Mouse (Mus musculus) brain, adult 2 months (tissue): ENCODE results near the gene Cryga.
A peak's percentile ranks its signal among the peaks of the same experiment; 100 is the strongest.

ENCODE experiments used
- DNase-seq: peaks from one replicate; pipeline ENCODE4 v3.0.0; 2011; ENCODE audit warnings: low read depth, low spot score

The Cryga gene

GRCm38 (mm10) chr1:65103273-65103672 is at the start of gene Cryga:
Cryga (minus strand) TSS chr1:65103373.
- DNase-seq = no peak

DNA sequence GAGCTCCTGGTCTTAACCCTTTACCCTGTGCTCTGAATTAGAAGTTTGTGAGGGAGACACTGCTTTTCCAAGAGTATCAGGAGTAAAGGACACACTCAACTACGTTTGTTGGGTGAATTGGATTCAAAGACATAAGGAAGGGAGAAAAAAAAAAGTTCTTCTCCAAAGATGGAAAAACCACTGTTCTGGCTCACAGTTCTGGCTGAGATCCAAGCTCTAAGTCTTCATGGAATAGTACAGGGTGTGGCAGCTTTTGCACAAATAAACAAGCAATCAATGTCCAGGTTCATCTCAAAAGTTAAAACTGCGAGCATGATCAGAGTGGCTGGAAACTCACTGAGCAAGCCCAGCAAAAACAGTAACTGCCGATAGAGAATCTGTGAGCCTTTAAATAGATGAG is 44.8 kb upstream of the Cryga start:
- DNase-seq = no peak

DNA sequence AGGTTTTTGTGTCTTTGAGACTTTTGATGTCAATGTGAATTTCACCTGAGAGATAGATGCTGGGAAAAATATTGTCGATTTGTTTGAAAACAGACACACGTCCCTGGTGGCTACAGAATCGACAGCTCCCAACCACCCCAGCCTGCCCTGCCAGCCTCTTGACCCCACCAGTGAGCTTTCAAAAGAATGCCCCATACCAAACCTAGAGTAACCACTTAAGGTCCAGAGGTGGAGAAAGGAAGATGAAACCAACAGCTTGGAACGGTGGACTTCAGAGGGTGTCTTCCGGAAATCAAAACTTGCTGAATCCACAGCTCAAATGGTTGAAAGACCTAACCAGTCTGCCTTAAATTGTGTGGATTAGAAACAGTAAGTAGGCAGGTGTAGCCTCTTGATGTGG is 44.2 kb upstream of the Cryga start:
- no peak for DNase-seq

GRCm38 (mm10) chr1:65146601-65147000 is 43.4 kb upstream of the Cryga start:
- no peak for DNase-seq

DNA sequence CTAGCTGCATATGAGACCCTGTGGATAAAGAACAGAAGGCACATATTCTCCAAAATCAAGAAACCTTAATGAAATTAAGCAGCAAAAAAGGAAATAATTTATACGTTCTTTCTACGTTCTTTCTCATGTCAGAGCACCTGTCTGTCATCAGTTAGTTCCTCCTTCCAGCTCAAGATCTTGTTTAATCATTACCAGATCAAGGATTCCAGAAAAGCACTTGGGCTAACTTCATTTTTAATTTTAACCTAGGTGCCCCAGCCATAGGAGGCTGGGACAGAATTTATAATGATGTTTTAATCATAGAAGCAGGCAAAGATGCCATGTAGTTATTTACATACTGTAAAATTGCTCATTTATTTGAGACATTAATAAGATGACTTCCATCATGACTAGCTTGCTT is 41.6 kb upstream of the Cryga start:
- DNase-seq = no peak

GRCm38 (mm10) chr1:65137560-65137959 is 34.4 kb upstream of the Cryga start:
- peak; percentile 19 for DNase-seq

DNA sequence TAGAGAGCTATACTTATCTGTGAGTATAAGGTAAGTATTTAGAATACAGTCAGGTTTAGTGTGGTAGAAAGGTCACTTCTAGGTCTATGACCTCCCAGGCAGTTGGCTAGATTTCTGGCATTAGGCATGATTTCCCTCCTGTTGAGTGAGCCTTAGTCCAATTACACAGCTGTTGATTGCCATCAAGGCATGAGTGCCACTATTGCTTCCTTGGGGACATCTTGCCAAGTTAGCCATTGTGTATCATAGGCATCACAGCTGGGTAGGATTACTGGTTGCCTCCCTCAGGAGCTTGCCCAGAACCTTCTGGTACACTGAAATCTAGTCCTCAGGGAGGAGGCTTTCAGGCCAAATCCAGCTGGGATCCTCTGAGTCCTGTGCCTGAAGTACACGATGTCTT is 29.7 kb upstream of the Cryga start:
- DNase-seq = no peak

GRCm38 (mm10) chr1:65131671-65132070 is 28.5 kb upstream of the Cryga start:
- DNase-seq = no peak

DNA sequence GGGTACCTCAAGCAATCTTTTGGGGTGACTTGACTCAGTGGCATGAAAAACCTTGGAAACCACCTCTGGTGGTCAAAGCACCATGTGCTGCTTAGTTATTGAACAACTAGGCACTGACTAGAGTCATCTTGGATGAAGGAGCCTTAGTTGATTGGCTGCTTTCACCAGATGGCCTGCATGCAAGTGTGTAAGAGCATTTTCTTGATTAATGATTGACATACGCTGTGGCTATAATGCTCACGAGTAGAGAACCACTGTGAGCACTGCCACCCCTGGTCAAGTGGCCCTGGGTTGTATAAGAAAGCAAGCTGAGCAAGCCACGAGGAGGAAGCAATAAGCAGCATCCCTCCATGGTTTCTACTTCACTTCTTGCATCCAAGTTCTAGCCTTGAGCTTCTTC is 27.1 kb upstream of the Cryga start:
- DNase-seq = no peak

DNA sequence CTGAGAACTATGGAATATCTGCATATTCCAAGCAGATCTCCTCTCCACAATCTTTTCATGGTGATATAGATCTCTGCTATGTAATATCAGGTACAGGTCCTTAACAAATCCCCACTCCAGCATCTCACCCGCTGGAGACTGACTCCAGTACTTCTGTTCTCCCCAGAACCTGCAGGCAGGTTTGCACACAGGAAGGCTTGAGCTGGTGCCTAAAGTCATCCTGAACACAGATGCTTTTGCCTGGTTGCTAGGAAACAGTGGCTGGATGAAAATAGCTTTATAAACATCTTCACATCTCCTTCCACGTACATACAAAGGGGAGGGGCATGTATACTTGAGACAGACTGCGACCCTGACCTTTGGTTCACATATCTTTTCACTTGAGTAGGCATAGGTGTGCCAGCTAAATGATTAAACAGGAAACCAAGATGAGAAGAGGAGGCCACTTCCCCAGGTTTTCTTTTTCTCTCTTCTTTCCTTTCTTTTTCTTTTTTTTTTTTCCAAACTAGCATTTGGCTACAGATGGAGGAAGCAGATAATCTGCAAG is 26.5 kb upstream of the Cryga start:
- peak; percentile 58 for DNase-seq

- DNase-seq = peak; percentile 81
These were observed 19.6 kb upstream of the Cryga start, which contains the start of gene D630023F18Rik for GRCm38 (mm10) chr1:65122574-65123372. D630023F18Rik (minus strand) TSS chr1:65123214.

DNA sequence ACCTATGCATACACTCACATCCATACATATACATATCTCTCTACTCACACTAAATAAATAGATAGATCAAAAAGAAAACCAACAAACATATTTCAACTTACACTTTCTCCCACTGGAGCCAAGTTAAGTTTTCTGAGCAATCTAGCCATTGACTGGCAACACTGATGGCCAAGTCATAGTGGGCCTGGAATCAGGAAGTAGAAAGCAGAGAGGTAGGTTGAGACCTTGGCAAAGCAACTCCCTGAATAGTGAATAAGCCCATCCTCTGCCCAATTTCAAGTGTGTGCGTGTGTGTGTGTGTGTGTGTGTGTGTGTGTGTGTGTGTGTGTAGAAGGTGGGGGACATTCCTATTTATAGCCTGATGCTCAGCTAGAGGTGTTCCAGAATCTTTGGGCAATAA is 16.3 kb upstream of the Cryga start, which contains the start of gene Gm28845:
Gene Gm28845, minus strand, starts transcription at position 121 of the 400 bp plus-strand sequence.
- DNase-seq = no peak

GRCm38 (mm10) chr1:65118150-65118913 is 15.2 kb upstream of the Cryga start:
- DNase-seq = no peak

- no peak for DNase-seq
These were observed 10.5 kb upstream of the Cryga start for GRCm38 (mm10) chr1:65113536-65114172.

DNA sequence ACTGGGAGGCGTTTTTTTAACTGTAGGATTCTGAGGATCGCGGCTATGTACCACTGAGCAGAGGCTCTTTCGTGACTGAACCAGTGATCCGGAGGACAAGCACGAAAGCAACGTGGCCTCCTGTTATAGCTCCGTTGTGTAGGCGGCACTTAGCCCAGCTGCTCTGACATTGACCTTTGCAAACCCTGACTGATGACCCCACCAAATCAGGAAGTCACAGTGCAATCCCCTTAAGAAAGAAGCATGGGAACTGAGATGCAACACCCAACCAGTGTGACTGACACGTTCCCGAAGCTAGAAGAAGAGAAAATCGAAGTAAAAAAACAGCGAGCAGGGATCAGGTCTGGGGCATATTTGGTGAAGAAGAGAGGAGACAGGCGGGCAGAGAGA is 9.6 kb upstream of the Cryga start:
- DNase-seq = no peak

DNA sequence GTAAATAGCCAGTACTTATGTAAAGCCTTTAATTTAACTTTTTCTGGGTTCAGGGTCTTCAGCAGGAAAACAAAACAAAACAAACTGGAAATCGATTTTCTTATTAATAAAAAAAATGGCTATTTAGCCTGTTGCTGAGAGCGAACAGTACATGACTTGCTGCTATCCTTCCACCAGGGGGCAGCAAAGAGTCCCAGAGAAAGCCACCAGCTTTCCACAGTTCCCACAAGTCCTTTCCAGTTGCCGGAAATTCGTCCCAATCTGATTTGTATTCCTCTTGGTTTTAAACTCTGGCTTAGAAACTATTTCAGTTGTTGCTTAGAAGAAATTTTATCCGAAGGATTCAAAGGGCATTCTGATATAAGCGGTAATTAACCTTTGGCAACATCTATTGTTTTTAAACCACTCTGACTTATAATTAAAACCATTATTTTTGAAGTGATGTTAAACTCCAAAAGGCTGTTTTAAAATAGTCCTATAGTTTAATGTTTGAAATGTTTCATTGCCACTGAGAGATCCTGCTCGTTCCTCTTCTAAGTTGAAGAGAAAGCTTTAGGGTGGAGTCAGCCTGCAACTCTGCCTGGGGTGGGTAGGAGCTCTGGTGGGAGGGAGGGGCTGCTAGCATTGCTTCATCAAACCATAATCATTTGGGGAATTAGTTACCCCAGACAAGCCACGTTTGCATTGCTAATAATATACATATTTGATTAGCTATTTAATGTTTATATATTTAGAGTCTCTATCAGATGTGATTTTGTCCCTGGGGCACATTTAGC is 9.0 kb upstream of the Cryga start:
- peak; percentile 91 for DNase-seq

GRCm38 (mm10) chr1:65109756-65110435 is 6.7 kb upstream of the Cryga start:
- DNase-seq = no peak

GRCm38 (mm10) chr1:65109196-65109595 is 6.0 kb upstream of the Cryga start:
- no peak for DNase-seq

GRCm38 (mm10) chr1:65107654-65108279 is 4.6 kb upstream of the Cryga start:
- no peak for DNase-seq

GRCm38 (mm10) chr1:65096953-65097352 is 6.2 kb downstream of the Cryga start:
- DNase-seq = no peak
